Mouse (Mus musculus): ENCODE data around the gene Galns.

DNA sequence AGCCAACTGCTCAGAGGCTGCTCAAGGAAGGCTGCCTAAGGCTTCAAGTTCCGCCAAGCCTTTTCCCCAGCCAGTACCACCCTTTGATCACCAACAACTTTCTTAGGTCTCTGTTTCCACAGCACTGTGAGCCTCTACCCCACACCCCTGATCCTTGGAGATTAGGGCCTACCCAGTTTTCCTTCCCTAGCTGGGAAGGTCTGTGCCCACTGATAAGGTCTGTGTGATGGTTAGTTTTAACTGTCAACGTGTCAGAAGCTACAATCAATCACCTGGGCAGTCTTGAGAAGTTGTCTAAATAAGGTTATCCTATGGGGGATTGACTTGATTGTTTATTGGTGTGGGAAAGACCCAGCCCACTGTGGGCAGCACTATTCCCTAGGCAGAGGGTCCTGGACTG lies 73.5 kb downstream of the Galns start:
- no peak for TF ChIP-seq CTCF (IDR thresholded peaks at IDR 0.05)
- TF ChIP-seq EP300 (IDR thresholded peaks at IDR 0.05): no peak

Measured in lung, postnatal 0 days (tissue).